Mouse (Mus musculus) CD4-positive naive resting alpha-beta T cell, adult 76 days (primary cell): Measurements from ENCODE around the gene Rhbg. TPM values are rescaled to one million over a fixed set of nuclear protein-coding genes. Genes with fewer than 3 reads are reported as not detected.

ENCODE experiments used
- total RNA-seq: library from RNA; stranded (reverse); gene quantifications from one replicate; pipeline ENCODE4 v1.2.4, GENCODE M21; 2023

Gene Rhbg
- not detected for total RNA-seq

GRCm38 (mm10) chr3:88254268-88254926, at the start of gene Rhbg:
Gene Rhbg (minus strand): TSS chr3:88254709.

GRCm38 (mm10) chr3:88296561-88297318, 42.2 kb upstream of the Rhbg start, which contains the start of the genes Tsacc and Cct3:
Gene Tsacc (minus strand): TSS chr3:88296999.
Gene Cct3 (plus strand): TSS chr3:88297116.

GRCm38 (mm10) chr3:88287110-88287509, 32.6 kb upstream of the Rhbg start, which contains the start of gene Gm38392:
Gene Gm38392 (minus strand): TSS chr3:88287210.

Other genes with a start within 250 kb of the Rhbg start
- not detected for gene Hapln2, start 227.1 kb downstream of the Rhbg start, total RNA-seq
- gene Gpatch4, start 211.6 kb downstream of the Rhbg start, total RNA-seq, result 19.1 TPM
- gene Naxe, start 196.2 kb downstream of the Rhbg start, total RNA-seq, result 23.4 TPM
- gene Ttc24, start 176.4 kb downstream of the Rhbg start, total RNA-seq, result not detected
- gene Iqgap3, start 172.7 kb downstream of the Rhbg start, total RNA-seq, result 0.44 TPM
- 452 TPM for gene Mef2d, start 112.3 kb downstream of the Rhbg start, total RNA-seq
- not detected for gene Gm38392, start 32.5 kb upstream of the Rhbg start, total RNA-seq
- gene Tsacc, start 42.3 kb upstream of the Rhbg start, total RNA-seq, result 5.1 TPM
- 177 TPM for gene Cct3, start 42.4 kb upstream of the Rhbg start, total RNA-seq
- 96.6 TPM for gene Glmp, start 70.3 kb upstream of the Rhbg start, total RNA-seq
- 0.62 TPM for gene Tmem79, start 81.4 kb upstream of the Rhbg start, total RNA-seq
- gene Smg5, start 81.6 kb upstream of the Rhbg start, total RNA-seq, result 131 TPM
- gene Paqr6, start 109.9 kb upstream of the Rhbg start, total RNA-seq, result not detected
- not detected for gene Bglap3, start 118.0 kb upstream of the Rhbg start, total RNA-seq
- not detected for gene Bglap2, start 124.0 kb upstream of the Rhbg start, total RNA-seq
- gene Bglap, start 129.8 kb upstream of the Rhbg start, total RNA-seq, result not detected
- gene Pmf1, start 155.6 kb upstream of the Rhbg start, total RNA-seq, result 49.6 TPM
- 17.2 TPM for gene Slc25a44, start 170.4 kb upstream of the Rhbg start, total RNA-seq
- 87.3 TPM for gene Sema4a, start 206.5 kb upstream of the Rhbg start, total RNA-seq